Mouse (Mus musculus) common myeloid progenitor, adult 5-6 weeks (primary cell): ENCODE results near the gene Ifi35. TPM values are rescaled to one million over a fixed set of nuclear protein-coding genes. Genes with fewer than 3 reads are reported as not detected.
"Not testable (repeated sequence)": the region's sequence is repeated elsewhere in the genome, so short reads cannot be mapped to it uniquely, and the experiment has no call there.

Experiments used
- ATAC-seq: replicated peaks from 2 replicates; pipeline ENCODE4 v1.8.0; 2016; ENCODE audit warnings: low read depth, mild to moderate bottlenecking, moderate TSS enrichment, inconsistent platforms; ENCODE audit not compliant: poor library complexity, severe bottlenecking
- total RNA-seq: library from RNA; stranded (forward); fragments of 200-1000, 187-1606 nt; gene quantifications from 2 replicates; pipeline ENCODE4 v1.2.3, GENCODE M21; 2017

Gene Ifi35
- total RNA-seq, 1 experiment from 2014 or later: 33.1 TPM

DNA sequence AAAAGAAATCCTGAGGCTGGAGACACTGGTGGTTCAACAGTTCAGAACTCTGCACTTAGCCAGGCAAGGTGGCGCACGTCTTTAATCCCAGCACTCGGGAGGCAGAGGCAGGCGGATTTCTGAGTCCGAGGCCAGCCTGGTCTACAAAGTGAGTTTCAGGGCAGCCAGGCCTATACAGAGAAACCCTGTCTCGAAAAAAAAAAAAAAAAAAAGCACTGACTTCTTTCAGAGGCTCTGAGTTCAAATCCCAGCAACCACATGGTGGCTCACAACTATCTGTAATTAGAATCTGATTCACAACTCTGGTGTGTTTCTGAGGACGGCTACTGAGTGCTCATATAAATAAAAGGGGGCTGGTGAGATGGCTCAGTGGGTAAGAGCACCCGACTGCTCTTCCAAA, 1.3 kb upstream of the Ifi35 start:
- ATAC-seq: not testable (repeated sequence)

DNA sequence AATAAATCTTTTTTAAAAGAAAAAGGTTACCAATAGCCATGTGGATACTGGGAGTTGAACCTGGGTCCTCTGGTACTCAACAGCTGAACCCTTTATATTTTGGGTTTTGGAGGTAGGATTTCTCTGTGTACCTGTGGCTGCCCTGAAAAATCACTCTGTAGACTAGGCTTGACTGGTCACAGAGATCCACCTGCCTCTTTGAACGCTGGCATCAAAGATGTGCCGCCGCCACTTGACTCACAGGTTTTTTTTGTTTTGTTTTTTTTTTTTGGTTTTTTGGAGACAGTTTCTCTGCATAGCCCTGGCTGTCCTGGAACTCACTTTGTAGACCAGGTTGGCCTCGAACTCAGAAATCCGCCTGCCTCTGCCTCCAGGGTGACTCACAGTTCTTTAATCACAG, 421 bp upstream of the Ifi35 start:
- ATAC-seq: no peak

DNA sequence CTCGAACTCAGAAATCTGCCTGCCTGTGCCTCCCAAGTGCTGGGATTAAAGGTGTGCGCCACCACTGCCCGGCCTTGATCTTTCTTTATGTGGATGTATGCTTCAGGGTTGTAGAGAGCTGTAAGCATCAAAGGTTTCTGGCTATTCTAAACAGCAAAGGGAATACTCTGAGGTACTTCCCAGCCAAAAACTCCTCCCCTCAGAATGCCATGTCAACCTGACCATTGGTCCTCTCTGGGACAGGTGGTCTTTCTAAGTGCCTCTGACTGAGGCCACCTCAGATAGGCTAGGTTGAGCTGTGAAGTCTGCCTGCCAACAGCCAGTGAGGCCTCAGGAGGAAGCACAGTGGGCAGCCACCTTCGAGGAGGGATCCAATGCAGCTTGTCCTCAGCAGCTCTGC, 692 bp downstream of the Ifi35 start:
- ATAC-seq: no peak

DNA sequence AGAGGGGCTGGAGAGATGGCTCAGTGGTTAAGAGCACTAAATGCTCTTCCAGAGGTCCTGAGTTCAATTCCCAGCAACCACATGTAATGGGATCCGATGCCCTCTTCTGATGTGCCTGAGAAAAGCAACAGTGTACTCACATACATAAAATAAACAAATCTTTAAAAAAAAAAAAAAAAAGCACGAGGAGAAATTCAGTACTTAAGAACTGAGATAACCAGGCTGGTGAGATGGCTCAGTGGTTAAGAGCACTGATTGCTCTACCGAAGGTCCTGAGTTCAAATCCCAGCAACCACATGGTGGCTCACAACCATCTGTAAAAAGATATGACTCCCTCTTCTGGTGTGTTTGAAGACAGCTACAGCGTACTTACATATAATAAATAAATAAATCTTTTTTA, 1.4 kb downstream of the Ifi35 start:
- ATAC-seq: not testable (repeated sequence)

DNA sequence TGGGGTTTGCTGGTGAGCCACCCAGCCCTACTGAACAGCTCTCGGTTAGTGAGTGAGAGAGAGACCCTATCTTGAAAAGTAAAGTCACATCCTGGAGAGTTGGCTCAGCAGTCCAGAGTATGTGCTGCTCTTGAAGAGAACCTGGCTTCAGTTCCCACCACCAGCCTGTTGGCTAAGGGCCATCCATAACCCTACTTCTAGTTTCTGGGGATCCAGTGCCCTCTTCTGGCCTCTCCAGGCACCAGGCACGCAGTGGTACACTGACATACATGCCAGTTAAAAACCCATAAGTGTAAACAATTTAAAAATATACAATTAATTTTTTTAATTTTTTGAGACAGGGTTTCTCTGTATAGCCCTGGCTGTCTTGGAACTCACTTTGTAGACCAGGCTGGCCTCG, 2.2 kb downstream of the Ifi35 start:
- ATAC-seq: no peak

DNA sequence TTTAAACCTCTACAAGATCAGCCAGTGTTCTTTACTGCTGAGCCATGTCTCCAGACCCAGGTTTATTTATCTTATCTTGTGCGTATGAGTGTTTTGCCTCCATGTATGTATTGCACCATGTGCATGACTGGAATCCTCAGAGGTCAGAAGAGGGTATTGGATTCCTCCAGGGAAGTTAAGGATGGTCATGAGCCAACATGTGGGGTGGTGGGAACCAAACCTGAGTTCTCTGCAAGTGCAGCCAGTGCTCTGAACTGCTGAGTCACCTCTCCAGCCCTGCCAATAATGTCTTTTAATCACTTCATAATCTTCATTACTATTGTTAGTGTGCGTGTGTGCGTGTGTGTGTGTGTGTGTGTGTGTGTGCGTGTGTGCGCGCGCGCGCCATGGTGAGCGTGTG, 3.3 kb downstream of the Ifi35 start:
- no peak for ATAC-seq

DNA sequence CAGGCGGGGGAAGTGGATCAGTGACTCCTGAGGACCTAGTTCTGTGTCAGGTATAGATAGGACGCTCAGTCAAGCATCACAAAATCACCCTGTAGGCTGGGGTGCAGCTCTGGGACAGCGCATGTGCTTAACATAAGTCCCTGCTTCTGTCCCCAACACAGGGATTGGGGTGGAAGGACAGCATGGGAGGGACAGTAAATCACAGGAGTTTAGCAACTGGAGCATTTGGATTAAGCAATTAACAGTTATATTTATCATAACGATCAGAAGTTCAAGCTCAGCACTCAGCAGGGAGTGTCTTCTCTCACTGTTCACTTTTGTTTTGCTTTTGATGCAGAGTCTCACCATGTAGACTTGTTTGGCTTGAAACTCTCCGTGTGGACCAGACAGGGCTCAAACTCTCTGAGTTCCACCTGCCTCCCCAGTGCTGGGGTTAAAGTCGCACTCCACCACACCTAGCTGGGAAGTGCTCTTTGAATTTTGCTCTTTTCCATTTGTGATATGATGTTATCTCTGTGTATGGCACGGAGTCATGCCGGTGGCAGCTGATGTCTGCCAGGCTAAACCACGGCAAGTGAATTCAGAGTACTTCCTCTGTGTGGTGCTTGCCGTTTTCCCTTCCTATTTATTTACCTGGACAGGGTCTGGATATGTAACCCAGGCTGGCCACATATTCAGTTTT, 4.0 kb downstream of the Ifi35 start:
- ATAC-seq: no peak

DNA sequence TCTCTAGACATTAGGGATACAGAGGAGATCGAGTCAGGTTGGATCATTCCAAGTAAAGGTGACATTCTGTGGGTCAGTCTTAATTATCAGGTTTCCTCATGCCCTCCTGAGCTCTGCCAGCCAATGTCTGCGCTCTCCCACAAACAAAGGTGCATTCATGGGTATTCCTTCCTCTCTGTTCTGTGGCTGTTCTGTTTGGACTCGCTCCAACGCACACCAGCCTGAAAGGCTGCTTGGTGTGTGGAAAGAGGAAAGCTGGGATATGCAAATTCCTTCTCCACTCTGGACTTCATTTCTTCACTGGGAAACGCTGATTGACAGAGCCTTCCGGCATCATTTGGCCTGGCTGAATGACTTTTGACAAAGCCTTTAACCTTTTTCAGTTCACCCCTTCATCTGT, 6.5 kb downstream of the Ifi35 start:
- no peak for ATAC-seq

DNA sequence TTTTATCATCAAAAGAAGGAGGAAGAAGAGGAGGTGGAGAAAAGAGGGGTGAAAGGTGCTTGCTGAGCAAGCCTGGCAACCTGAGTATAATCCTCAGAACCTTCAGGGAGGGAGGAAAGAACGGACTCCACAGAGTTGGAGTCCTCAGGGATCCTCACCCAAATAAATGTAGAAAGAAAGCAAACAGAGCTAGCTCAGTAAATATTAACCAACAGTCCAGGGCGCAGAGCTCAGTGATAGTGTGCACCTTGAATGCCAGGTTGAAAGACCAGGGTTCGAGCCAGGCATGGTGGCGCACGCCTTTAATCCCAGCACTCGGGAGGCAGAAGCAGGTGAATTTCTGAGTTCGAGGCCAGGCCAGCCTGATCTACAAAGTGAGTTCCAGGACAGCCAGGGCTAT, 7.4 kb downstream of the Ifi35 start:
- ATAC-seq: no peak

DNA sequence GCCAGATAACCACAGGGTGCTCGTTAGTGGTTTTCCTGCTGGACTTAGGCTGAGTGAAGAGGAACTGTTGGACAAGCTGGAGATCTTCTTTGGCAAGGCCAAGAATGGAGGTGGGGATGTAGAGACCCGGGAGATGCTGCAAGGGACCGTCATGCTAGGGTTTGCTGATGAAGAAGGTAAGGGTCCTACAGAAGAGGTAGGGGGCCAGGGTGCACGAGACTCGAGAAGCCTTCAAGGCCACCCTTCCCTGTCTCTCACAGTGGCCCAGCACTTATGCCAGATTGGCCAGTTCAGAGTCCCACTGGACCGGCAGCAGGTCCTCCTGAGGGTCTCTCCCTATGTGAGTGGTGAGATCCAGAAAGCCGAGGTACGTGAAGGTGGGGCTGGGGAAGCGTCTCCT, 9.4 kb downstream of the Ifi35 start:
- ATAC-seq: no peak

DNA sequence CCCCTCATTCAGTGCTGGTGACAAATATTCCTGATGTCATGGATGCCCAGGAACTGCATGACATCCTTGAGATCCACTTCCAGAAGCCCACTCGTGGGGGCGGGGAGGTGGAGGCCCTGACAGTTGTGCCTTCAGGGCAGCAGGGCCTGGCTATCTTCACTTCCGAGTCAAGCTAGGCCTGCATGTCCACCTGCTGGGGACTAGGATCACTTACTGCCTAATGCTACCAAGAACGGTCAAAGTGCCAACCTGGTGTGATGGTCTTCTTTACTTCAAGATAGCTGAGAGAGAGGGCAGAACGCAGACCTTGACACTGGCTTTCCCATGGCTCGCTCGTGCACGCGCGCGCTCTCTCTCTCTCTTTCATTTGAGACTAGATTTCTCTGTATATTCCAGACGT, 10.0 kb downstream of the Ifi35 start:
- no peak for ATAC-seq

DNA sequence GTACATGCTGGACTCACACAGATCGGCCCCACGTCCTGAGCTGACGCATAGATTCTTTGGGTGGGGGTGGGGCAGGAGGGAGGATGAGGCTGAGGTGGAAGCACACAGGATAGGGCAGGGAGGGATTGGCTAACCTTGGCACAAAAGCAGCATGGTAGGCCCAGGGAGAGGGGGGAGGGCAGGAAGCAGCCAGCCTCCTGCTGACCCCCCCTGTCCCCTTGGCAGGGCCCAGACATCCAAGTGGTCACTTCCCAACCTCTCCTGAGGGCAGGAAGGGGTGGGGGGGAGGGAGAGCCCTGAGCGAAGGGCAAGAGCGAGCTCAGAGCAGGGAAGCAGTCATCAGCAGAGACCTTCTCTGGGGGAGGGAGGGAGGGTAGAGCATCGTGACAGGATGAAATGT, 11.5 kb downstream of the Ifi35 start:
- ATAC-seq: no peak

DNA sequence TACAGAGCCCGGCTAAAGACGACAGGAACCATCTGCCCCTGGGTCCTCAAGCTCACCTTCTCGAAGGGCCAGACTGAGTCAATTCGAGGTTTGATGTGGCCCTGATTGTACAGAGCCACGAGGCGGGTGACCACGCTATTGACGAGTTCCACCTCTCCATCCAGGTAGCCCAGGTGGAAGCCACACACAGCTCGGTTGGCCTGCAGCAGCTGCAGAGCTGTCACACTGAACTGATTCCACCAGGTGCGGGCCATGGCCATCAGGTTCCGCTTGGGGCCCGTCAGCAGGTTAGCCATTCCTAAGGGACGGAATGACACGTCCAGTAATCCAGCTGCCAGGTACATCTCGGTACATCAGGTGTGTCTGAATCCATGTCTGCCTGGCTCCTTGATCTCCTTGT, 12.1 kb downstream of the Ifi35 start:
- ATAC-seq: no peak

DNA sequence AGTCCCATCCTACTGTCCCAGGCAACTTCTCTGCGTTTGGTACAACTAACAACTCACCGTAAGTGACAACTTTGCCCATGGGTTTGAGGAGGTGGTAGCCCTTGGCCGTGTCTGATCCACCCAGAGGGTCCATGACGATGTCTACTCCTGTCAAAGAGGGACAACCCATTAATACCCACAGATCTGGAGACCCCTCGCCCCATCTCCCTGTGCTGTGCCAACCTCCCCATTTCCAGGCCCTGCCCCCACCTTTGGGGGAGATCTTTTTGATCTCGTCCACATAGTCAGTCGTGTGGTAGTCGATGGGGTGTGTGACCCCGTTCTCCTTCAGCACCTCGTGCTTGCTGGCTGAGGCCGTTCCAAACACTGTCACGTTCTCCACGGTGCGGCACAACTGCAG, 13.9 kb downstream of the Ifi35 start:
- no peak for ATAC-seq

DNA sequence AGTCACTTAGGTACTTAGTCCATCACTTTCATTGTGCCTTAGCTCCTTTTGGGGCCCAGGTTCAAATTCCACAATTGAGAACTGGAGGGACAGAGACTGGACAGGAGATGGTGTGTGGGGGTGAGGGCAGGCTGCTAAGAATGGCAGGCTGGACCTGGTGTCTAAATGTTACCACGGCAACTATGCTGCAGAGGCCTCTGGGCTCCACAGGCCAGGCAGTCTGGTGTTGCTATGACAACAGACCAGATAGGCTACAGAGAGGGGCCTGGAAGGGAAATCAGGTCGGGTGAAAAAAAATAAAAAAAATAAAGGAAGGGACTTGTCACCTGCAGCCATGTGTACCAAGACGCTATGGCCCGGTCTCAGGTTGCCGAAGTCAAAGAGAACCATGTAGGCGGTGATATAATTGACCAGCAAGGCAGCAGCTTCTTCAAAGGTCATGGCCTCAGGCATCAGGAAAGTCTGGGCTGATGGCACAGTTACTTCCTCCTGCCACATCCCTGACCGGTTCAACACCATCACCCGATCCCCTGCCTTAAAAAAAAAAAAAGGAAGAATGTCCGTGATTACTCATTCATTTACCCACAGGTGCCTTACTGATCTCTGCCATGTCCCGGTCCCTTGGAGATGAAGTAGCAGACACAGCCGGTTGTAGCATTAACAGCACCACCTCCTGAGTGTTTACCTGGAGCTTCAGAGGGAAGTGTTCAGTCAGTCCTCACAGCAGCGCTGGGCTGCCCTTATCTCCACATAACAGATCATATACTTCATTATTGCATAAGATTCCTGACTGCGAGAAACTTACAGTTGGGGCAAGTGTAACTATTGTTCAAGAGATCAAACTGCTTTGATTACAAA, 14.6 kb downstream of the Ifi35 start:
- 0 out of 2 replicates have a peak, but pooled peaks have one; percentile 5 for ATAC-seq

DNA sequence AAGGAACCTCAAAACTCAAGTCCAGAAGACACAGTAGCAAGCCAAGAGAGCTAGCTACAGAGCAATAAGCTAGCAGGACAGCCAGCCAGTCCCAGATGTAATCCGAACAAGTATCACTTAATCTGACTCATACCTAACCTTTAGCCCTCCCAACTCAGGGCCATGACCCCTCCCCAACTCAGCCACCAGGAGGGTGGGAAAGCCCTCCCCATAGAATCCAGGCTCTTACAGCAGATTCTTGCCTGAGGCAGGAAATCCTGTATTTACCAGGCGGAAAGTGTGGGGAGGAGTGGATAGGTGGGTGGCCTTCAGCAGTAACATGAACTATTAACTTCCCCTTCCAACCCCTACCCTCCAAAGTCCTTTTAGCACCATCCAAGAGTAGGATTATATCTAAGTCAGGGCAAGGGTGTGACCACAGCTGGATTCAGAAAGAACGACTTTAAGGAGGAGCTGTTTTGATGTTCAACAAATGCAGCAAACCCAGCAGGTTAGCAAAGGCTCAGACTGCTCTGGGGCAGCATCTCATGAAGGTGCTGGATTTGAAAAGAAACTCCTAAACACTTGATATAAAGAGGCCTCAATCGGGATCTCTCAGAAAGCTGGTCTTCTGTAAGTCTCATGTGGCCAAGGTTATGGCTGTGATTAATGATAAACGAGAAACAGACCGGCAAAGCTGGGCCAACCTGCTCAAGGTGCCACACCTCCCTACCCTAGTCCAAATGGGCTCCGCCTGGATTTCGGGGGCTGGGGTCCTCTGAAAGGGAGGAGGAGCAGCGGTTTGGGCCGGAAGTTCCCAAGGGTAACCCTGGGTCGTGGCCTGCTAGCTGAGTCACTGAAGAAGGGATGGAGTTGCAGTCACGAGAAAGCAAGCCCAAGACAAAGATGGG, 16.2 kb downstream of the Ifi35 start, which contains the start of gene Rnd2:
TSS of gene Rnd2 (plus strand) at position 789 of the 890 bp plus-strand sequence.
- peak; percentile 0; the same call in 1 of the 2 replicates for ATAC-seq

DNA sequence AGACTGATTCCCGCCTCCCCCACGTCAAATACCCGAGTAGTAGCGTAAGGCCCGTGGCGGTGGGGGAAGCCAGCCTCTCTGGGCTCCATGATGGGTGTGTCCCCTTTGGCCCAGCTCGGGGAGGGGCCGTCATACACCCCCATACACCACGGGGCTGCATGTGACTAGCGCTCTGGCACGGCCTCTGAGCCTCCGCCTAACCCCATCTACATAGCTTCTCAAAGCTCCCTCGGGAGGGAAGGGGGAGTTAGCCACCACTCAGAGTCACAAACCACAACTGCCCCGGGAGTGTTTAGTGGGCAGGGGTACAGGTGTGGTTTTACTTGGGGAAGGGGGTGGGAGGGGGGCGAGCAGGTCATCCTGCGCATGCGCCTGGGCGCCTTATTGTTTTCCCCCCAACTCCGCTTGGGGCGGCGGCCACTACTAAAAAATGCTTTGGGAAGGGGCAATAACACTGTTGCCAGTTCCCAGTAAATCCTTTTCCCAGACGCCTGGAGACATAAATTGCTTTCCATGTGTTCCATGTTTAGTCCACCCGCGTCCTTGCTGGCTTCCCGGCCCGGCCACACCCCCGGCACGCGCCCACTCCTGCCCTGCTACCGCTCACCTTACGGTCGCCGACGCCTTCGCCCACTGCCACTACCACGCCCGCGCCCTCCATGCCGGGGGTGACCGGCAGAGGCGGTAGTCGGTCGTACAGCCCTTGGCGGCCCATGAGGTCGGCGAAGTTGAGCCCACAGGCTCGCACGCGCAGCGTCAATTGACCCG, 17.1 kb downstream of the Ifi35 start:
- peak; percentile 13; the same call in 1 of the 2 replicates for ATAC-seq

DNA sequence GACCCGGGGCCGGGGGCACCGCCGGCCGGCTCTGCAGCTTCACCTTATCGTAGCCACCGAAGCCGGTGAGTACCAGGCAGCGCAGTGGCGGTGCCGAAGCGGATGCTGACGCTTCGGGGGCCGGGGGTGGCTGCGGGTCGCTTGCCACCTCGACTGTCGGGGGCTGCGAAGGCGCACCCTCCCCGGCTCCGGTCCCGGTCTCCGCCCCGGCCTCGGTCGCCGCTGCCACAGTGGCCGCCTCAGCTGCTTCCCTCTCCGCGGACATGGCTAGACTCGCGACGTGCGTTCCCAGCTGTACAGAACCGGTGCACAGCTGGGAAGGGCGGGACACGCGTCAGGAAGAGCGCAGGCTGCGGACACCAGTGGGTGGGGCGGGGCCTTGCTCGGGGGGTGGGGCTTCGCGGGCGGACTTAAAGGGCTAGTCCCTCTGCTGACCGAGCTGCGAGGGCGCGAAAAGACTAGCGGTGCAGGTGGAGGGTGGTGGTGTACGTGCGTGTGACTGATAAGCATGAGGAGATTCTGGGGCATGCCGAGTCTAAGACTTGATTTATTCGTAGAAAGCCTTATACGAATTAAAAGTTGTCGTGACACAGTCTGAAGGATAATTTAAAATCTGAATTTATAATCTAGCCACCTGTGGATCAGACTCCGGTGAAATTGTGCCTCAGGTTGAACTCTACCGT, 17.8 kb downstream of the Ifi35 start, which contains the start of gene Vat1:
TSS of gene Vat1 (minus strand) at position 362 of the 683 bp plus-strand sequence.
- peak; percentile 8; the same call in 1 of the 2 replicates for ATAC-seq

DNA sequence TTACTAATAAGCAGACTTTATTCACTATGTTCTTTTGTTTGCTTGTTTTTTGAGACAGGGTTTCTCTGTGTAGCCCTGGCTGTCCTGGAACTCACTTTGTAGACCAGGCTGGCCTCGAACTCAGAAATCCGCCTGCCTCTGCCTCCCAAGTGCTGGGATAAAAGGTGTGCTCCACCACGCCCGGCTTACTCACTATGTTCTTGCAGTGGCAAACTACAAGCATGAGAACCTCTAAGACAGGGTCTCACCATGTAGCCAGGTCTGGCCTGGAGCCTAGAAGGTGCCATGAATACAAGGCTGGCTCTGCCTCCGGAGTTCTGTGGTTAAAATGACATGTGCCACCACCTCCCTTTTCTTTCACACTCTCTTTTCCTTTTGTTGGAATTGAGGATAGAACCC, 18.3 kb downstream of the Ifi35 start:
- not testable (repeated sequence) for ATAC-seq
